Mouse (Mus musculus): ENCODE results near the gene Lce6a. TPM values are rescaled to one million over a fixed set of nuclear protein-coding genes. Genes with fewer than 3 reads are reported as not detected.
A peak's percentile ranks its signal among the peaks of the same experiment; 100 is the strongest.

Lce6a gene
- polyA plus RNA-seq (2015; fragmentation: Nextera tagmentation; extraction: Ambion mirVana): not detected in 2 replicates

GRCm38 (mm10) chr3:92621560-92621959, at the start of gene Lce6a:
Gene Lce6a (minus strand): TSS chr3:92621660.
- Histone ChIP-seq H3K9me3 (replicated peaks) (no peaks in the 10 kb centered on the region), H3K27ac (replicated peaks) (no peak within 1 kb of the TSS), H3K4me3 (replicated peaks) (no peak within 1 kb of the TSS), H3K4me2 (no peak within 1 kb of the TSS), H3K4me1 (no peaks in the 10 kb centered on the region), H3K9ac (replicated peaks) (no peak within 1 kb of the TSS), H3K36me3 (no peaks in the 10 kb centered on the region), H3K27me3 (replicated peaks) (no peaks in the 10 kb centered on the region)
- WGBS: 82% methylated on average over 2 of the region's 2 CpGs
- no peak for ATAC-seq (ENCODE audit: low FRiP score)

GRCm38 (mm10) chr3:92670215-92670614, 48.8 kb upstream of the Lce6a start, which contains the start of gene Lce1a2:
Gene Lce1a2 (minus strand): TSS chr3:92670315.
- ATAC-seq (ENCODE audit: low FRiP score): no peak
- H3K36me3 ChIP-seq: no peaks in the 10 kb centered on the region
- no peaks in the 10 kb centered on the region for H3K4me1 ChIP-seq
- no peak within 1 kb of the TSS for H3K4me3 ChIP-seq (replicated peaks)
- no peaks in the 10 kb centered on the region for H3K9me3 ChIP-seq (replicated peaks)
- H3K9ac ChIP-seq (replicated peaks): no peak within 1 kb of the TSS
- no peak within 1 kb of the TSS for H3K4me2 ChIP-seq
- no peaks in the 10 kb centered on the region for H3K27me3 ChIP-seq (replicated peaks)
- H3K27ac ChIP-seq (replicated peaks): no peak within 1 kb of the TSS

- no peak within 1 kb of the TSS for H3K4me3 ChIP-seq (replicated peaks)
- no peak within 1 kb of the TSS for H3K27ac ChIP-seq (replicated peaks)
- no peaks in the 10 kb centered on the region for H3K27me3 ChIP-seq (replicated peaks)
- H3K36me3 ChIP-seq: no peaks in the 10 kb centered on the region
- H3K4me2 ChIP-seq: no peak within 1 kb of the TSS
- no peaks in the 10 kb centered on the region for H3K4me1 ChIP-seq
- no peak within 1 kb of the TSS for H3K9ac ChIP-seq (replicated peaks)
- no peak for ATAC-seq (ENCODE audit: low FRiP score)
- H3K9me3 ChIP-seq (replicated peaks): no peaks in the 10 kb centered on the region
Measured at GRCm38 (mm10) chr3:92656826-92657225, 35.4 kb upstream of the Lce6a start, which contains the start of gene Lce1b. Gene Lce1b (minus strand): TSS chr3:92656926.

- Histone ChIP-seq H3K27me3 (replicated peaks) (no peaks in the 10 kb centered on the region), H3K9ac (replicated peaks) (no peak within 1 kb of the TSS), H3K36me3 (no peaks in the 10 kb centered on the region), H3K9me3 (replicated peaks) (no peaks in the 10 kb centered on the region), H3K27ac (replicated peaks) (no peak within 1 kb of the TSS), H3K4me2 (no peak within 1 kb of the TSS), H3K4me3 (replicated peaks) (no peak within 1 kb of the TSS), H3K4me1 (no peaks in the 10 kb centered on the region)
- no peak for ATAC-seq (ENCODE audit: low FRiP score)
- 93% methylated on average over 1 of the region's 1 CpGs for WGBS
Measured at GRCm38 (mm10) chr3:92648207-92648606, 26.7 kb upstream of the Lce6a start, which contains the start of gene Lce1a1. Gene Lce1a1 (minus strand): TSS chr3:92648307.

GRCm38 (mm10) chr3:92639854-92640253, 18.4 kb upstream of the Lce6a start:
- H3K9me3 ChIP-seq (replicated peaks): no peaks in the 10 kb centered on the region
- no peaks in the 10 kb centered on the region for H3K4me1 ChIP-seq
- H3K36me3 ChIP-seq: no peaks in the 10 kb centered on the region
- no peaks in the 10 kb centered on the region for H3K27me3 ChIP-seq (replicated peaks)
- no peak overlapping the region for H3K27ac ChIP-seq (replicated peaks)
- H3K9ac ChIP-seq (replicated peaks): no peak overlapping the region
- 91% methylated on average over 15 of the region's 15 CpGs for WGBS
- ATAC-seq (ENCODE audit: low FRiP score): no peak
- no peak overlapping the region for H3K4me3 ChIP-seq (replicated peaks)
- no peak overlapping the region for H3K4me2 ChIP-seq

- H3K9ac ChIP-seq (replicated peaks): no peak overlapping the region
- no peak for ATAC-seq (ENCODE audit: low FRiP score)
Measured at GRCm38 (mm10) chr3:92638653-92638991, 17.2 kb upstream of the Lce6a start.

GRCm38 (mm10) chr3:92637745-92638652, 16.5 kb upstream of the Lce6a start:
- no peak overlapping the region for H3K27ac ChIP-seq (replicated peaks)
- peak; percentile 69 for ATAC-seq (ENCODE audit: low FRiP score)
- H3K36me3 ChIP-seq: no peaks in the 10 kb centered on the region
- no peaks in the 10 kb centered on the region for H3K4me1 ChIP-seq
- no peaks in the 10 kb centered on the region for H3K27me3 ChIP-seq (replicated peaks)
- WGBS: 20% methylated on average over 1 of the region's 1 CpGs
- no peak overlapping the region for H3K9ac ChIP-seq (replicated peaks)
- H3K9me3 ChIP-seq (replicated peaks): no peaks in the 10 kb centered on the region
- no peak overlapping the region for H3K4me2 ChIP-seq
- H3K4me3 ChIP-seq (replicated peaks): no peak overlapping the region

More at GRCm38 (mm10) chr3:92638653-92638991, 17.2 kb upstream of the Lce6a start:
- H3K4me1 ChIP-seq: no peaks in the 10 kb centered on the region
- no peaks in the 10 kb centered on the region for H3K36me3 ChIP-seq
- H3K27me3 ChIP-seq (replicated peaks): no peaks in the 10 kb centered on the region
- H3K4me3 ChIP-seq (replicated peaks): no peak overlapping the region
- H3K27ac ChIP-seq (replicated peaks): no peak overlapping the region
- H3K9me3 ChIP-seq (replicated peaks): no peaks in the 10 kb centered on the region
- 77% methylated on average over 3 of the region's 3 CpGs for WGBS
- no peak overlapping the region for H3K4me2 ChIP-seq

GRCm38 (mm10) chr3:92609804-92610203, 11.7 kb downstream of the Lce6a start:
- Histone ChIP-seq H3K36me3 (no peaks in the 10 kb centered on the region), H3K4me1 (no peaks in the 10 kb centered on the region), H3K4me3 (replicated peaks) (no peak overlapping the region), H3K27me3 (replicated peaks) (no peaks in the 10 kb centered on the region), H3K9me3 (replicated peaks) (no peaks in the 10 kb centered on the region), H3K9ac (replicated peaks) (no peak overlapping the region), H3K4me2 (no peak overlapping the region), H3K27ac (replicated peaks) (no peak overlapping the region)
- 87% methylated on average over 1 of the region's 1 CpGs for WGBS
- no peak for ATAC-seq (ENCODE audit: low FRiP score)

GRCm38 (mm10) chr3:92607392-92607791, 14.1 kb downstream of the Lce6a start, which contains the start of gene 2210017I01Rik:
Gene 2210017I01Rik (minus strand): TSS chr3:92607492.
- H3K9ac ChIP-seq (replicated peaks): no peak within 1 kb of the TSS
- no peak for ATAC-seq (ENCODE audit: low FRiP score)
- H3K27ac ChIP-seq (replicated peaks): no peak within 1 kb of the TSS
- H3K27me3 ChIP-seq (replicated peaks): no peaks in the 10 kb centered on the region
- H3K9me3 ChIP-seq (replicated peaks): no peaks in the 10 kb centered on the region
- H3K36me3 ChIP-seq: no peaks in the 10 kb centered on the region
- H3K4me2 ChIP-seq: no peak within 1 kb of the TSS
- no peaks in the 10 kb centered on the region for H3K4me1 ChIP-seq
- no peak within 1 kb of the TSS for H3K4me3 ChIP-seq (replicated peaks)

- Histone ChIP-seq H3K9me3 (replicated peaks) (peaks cover 4% of the 10 kb centered on the region; the same call in 1 of the 2 replicates), H3K36me3 (no peaks in the 10 kb centered on the region), H3K27ac (replicated peaks) (no peak overlapping the region), H3K4me3 (replicated peaks) (no peak overlapping the region), H3K4me1 (no peaks in the 10 kb centered on the region), H3K9ac (replicated peaks) (no peak overlapping the region), H3K27me3 (replicated peaks) (no peaks in the 10 kb centered on the region), H3K4me2 (no peak overlapping the region)
- no peak for ATAC-seq (ENCODE audit: low FRiP score)
- WGBS: 43% methylated on average over 1 of the region's 1 CpGs
Measured at GRCm38 (mm10) chr3:92602169-92602568, 19.3 kb downstream of the Lce6a start.

GRCm38 (mm10) chr3:92600456-92600855, 21.0 kb downstream of the Lce6a start:
- Histone ChIP-seq H3K4me2 (no peak overlapping the region), H3K4me1 (no peaks in the 10 kb centered on the region), H3K36me3 (no peaks in the 10 kb centered on the region), H3K4me3 (replicated peaks) (no peak overlapping the region), H3K9ac (replicated peaks) (no peak overlapping the region), H3K27ac (replicated peaks) (no peak overlapping the region), H3K9me3 (replicated peaks) (peaks cover 4% of the 10 kb centered on the region; the same call in 1 of the 2 replicates), H3K27me3 (replicated peaks) (no peaks in the 10 kb centered on the region)
- ATAC-seq (ENCODE audit: low FRiP score): no peak
- 50% methylated on average over 1 of the region's 1 CpGs for WGBS

- no peak overlapping the region for H3K4me2 ChIP-seq
- no peak overlapping the region for H3K27ac ChIP-seq (replicated peaks)
- H3K36me3 ChIP-seq: no peaks in the 10 kb centered on the region
- no peaks in the 10 kb centered on the region for H3K4me1 ChIP-seq
- no peak overlapping the region for H3K9ac ChIP-seq (replicated peaks)
- no peak for ATAC-seq (ENCODE audit: low FRiP score)
- no peaks in the 10 kb centered on the region for H3K27me3 ChIP-seq (replicated peaks)
- H3K9me3 ChIP-seq (replicated peaks): peaks cover 4% of the 10 kb centered on the region; the same call in 1 of the 2 replicates
- H3K4me3 ChIP-seq (replicated peaks): no peak overlapping the region
Measured at GRCm38 (mm10) chr3:92599973-92600372, 21.5 kb downstream of the Lce6a start.

Measured in neural tube, embryonic 15.5 days (tissue).